Mouse (Mus musculus): ENCODE data around the gene Jag2. TPM values are rescaled to one million over a fixed set of nuclear protein-coding genes. Genes with fewer than 3 reads are reported as not detected.

The Jag2 gene
- polyA plus RNA-seq, 1 experiment from 2014 or later, result 0.64 TPM

- no peak overlapping the region for H3K4me2 ChIP-seq
- no peak overlapping the region for H3K4me3 ChIP-seq
- peaks cover 98% of the 10 kb centered on the region for H3K27me3 ChIP-seq (replicated peaks)
- no peaks in the 10 kb centered on the region for H3K9me3 ChIP-seq (replicated peaks)
- no peak overlapping the region for H3K27ac ChIP-seq
- no peaks in the 10 kb centered on the region for H3K36me3 ChIP-seq
- 65% methylated on average over 10 of the region's 10 CpGs for WGBS (ENCODE audit: insufficient replicate concordance)
- ATAC-seq, result no peak
- H3K4me1 ChIP-seq, result peaks cover 39% of the 10 kb centered on the region
- no peak overlapping the region for H3K9ac ChIP-seq
Measured at GRCm38 (mm10) chr12:112872991-112873390, 56.6 kb downstream of the Jag2 start.

GRCm38 (mm10) chr12:112871272-112871671 lies 58.3 kb downstream of the Jag2 start:
- Histone ChIP-seq H3K4me1 (peaks cover 24% of the 10 kb centered on the region), H3K27ac (no peak overlapping the region), H3K9me3 (replicated peaks) (no peaks in the 10 kb centered on the region), H3K4me3 (no peak overlapping the region), H3K4me2 (no peak overlapping the region), H3K27me3 (replicated peaks) (peaks cover 81% of the 10 kb centered on the region), H3K9ac (no peak overlapping the region), H3K36me3 (no peaks in the 10 kb centered on the region)
- 67% methylated on average over 2 of the region's 2 CpGs for WGBS (ENCODE audit: insufficient replicate concordance)
- ATAC-seq, result no peak

GRCm38 (mm10) chr12:112870775-112871174 lies 58.8 kb downstream of the Jag2 start:
- Histone ChIP-seq H3K4me2 (no peak overlapping the region), H3K4me1 (peaks cover 19% of the 10 kb centered on the region), H3K4me3 (no peak overlapping the region), H3K9ac (no peak overlapping the region), H3K27ac (no peak overlapping the region), H3K27me3 (replicated peaks) (peaks cover 79% of the 10 kb centered on the region), H3K36me3 (no peaks in the 10 kb centered on the region), H3K9me3 (replicated peaks) (no peaks in the 10 kb centered on the region)
- WGBS (ENCODE audit: insufficient replicate concordance), result 16% methylated on average over 13 of the region's 13 CpGs
- no peak for ATAC-seq

- Histone ChIP-seq H3K4me2 (peak overlapping the region; percentile 7; the same call in 1 of the 2 replicates), H3K9me3 (replicated peaks) (no peaks in the 10 kb centered on the region), H3K36me3 (no peaks in the 10 kb centered on the region), H3K27ac (no peak overlapping the region), H3K27me3 (replicated peaks) (peaks cover 70% of the 10 kb centered on the region), H3K4me1 (peaks cover 19% of the 10 kb centered on the region), H3K9ac (no peak overlapping the region), H3K4me3 (no peak overlapping the region)
- 7% methylated on average over 16 of the region's 16 CpGs for WGBS (ENCODE audit: insufficient replicate concordance)
- ATAC-seq, result no peak
Measured at GRCm38 (mm10) chr12:112869783-112870204, 59.8 kb downstream of the Jag2 start.

GRCm38 (mm10) chr12:112868178-112869087 lies 61.1 kb downstream of the Jag2 start, which contains the start of gene Gpr132:
Gpr132 (minus strand) TSS chr12:112868228.
- Histone ChIP-seq H3K9ac (no peak within 1 kb of the TSS), H3K4me1 (peaks cover 14% of the 10 kb centered on the region), H3K27me3 (replicated peaks) (peaks cover 56% of the 10 kb centered on the region), H3K4me3 (no peak within 1 kb of the TSS), H3K9me3 (replicated peaks) (no peaks in the 10 kb centered on the region), H3K4me2 (no peak within 1 kb of the TSS), H3K27ac (no peak within 1 kb of the TSS), H3K36me3 (no peaks in the 10 kb centered on the region)
- no peak for ATAC-seq
- 53% methylated on average over 13 of the region's 13 CpGs for WGBS (ENCODE audit: insufficient replicate concordance)

- Histone ChIP-seq H3K27ac (no peak overlapping the region), H3K36me3 (no peaks in the 10 kb centered on the region), H3K4me2 (no peak overlapping the region), H3K27me3 (replicated peaks) (peaks cover 43% of the 10 kb centered on the region), H3K4me3 (no peak overlapping the region), H3K9ac (no peak overlapping the region), H3K9me3 (replicated peaks) (no peaks in the 10 kb centered on the region), H3K4me1 (peaks cover 14% of the 10 kb centered on the region)
- 50% methylated on average over 7 of the region's 7 CpGs for WGBS (ENCODE audit: insufficient replicate concordance)
- ATAC-seq, result 0 out of 2 replicates have a peak, but pooled peaks have one; percentile 12
Measured at GRCm38 (mm10) chr12:112867106-112867674, 62.4 kb downstream of the Jag2 start.

- 72% methylated on average over 8 of the region's 8 CpGs for WGBS (ENCODE audit: insufficient replicate concordance)
- no peak overlapping the region for H3K27ac ChIP-seq
Measured at GRCm38 (mm10) chr12:112866467-112867080, 63.0 kb downstream of the Jag2 start.

GRCm38 (mm10) chr12:112864804-112865203 lies 64.8 kb downstream of the Jag2 start:
- ATAC-seq, result no peak
- WGBS (ENCODE audit: insufficient replicate concordance), result 41% methylated on average over 7 of the region's 7 CpGs
- no peak overlapping the region for H3K4me3 ChIP-seq
- H3K9ac ChIP-seq, result no peak overlapping the region
- H3K9me3 ChIP-seq (replicated peaks), result no peaks in the 10 kb centered on the region
- no peak overlapping the region for H3K4me2 ChIP-seq
- H3K27me3 ChIP-seq (replicated peaks), result peaks cover 21% of the 10 kb centered on the region
- H3K4me1 ChIP-seq, result peaks cover 9% of the 10 kb centered on the region; the same call in 1 of the 2 replicates
- H3K27ac ChIP-seq, result no peak overlapping the region
- H3K36me3 ChIP-seq, result no peaks in the 10 kb centered on the region

More at GRCm38 (mm10) chr12:112866467-112867080, 63.0 kb downstream of the Jag2 start:
- no peak overlapping the region for H3K4me3 ChIP-seq
- H3K9me3 ChIP-seq (replicated peaks), result no peaks in the 10 kb centered on the region
- peaks cover 14% of the 10 kb centered on the region for H3K4me1 ChIP-seq
- peaks cover 37% of the 10 kb centered on the region for H3K27me3 ChIP-seq (replicated peaks)
- no peak overlapping the region for H3K9ac ChIP-seq
- no peaks in the 10 kb centered on the region for H3K36me3 ChIP-seq
- no peak for ATAC-seq
- H3K4me2 ChIP-seq, result no peak overlapping the region

GRCm38 (mm10) chr12:112861911-112862321 lies 67.7 kb downstream of the Jag2 start:
- ATAC-seq, result no peak
- 64% methylated on average over 9 of the region's 9 CpGs for WGBS (ENCODE audit: insufficient replicate concordance)

GRCm38 (mm10) chr12:112860765-112861164 lies 68.8 kb downstream of the Jag2 start:
- peak; percentile 45; the same call in 1 of the 2 replicates for ATAC-seq
- no peaks in the 10 kb centered on the region for H3K27me3 ChIP-seq (replicated peaks)
- 0 out of 2 replicates have a peak overlapping the region, but pooled peaks have one; percentile 4 for H3K4me2 ChIP-seq
- no peak overlapping the region for H3K4me3 ChIP-seq
- no peak overlapping the region for H3K27ac ChIP-seq
- 46% methylated on average over 7 of the region's 7 CpGs for WGBS (ENCODE audit: insufficient replicate concordance)
- no peaks in the 10 kb centered on the region for H3K9me3 ChIP-seq (replicated peaks)
- no peak overlapping the region for H3K9ac ChIP-seq
- H3K4me1 ChIP-seq, result peaks cover 3% of the 10 kb centered on the region; the same call in 1 of the 2 replicates
- no peaks in the 10 kb centered on the region for H3K36me3 ChIP-seq

More at GRCm38 (mm10) chr12:112861911-112862321, 67.7 kb downstream of the Jag2 start:
- Histone ChIP-seq H3K9me3 (replicated peaks) (no peaks in the 10 kb centered on the region), H3K4me2 (no peak overlapping the region), H3K36me3 (no peaks in the 10 kb centered on the region), H3K27me3 (replicated peaks) (0 out of 2 replicates have a peak, but pooled peaks cover 3% of the 10 kb centered on the region), H3K4me1 (peaks cover 3% of the 10 kb centered on the region; the same call in 1 of the 2 replicates), H3K4me3 (no peak overlapping the region), H3K9ac (no peak overlapping the region), H3K27ac (no peak overlapping the region)

- Histone ChIP-seq H3K4me2 (0 out of 2 replicates have a peak overlapping the region, but pooled peaks have one; percentile 4), H3K4me3 (no peak overlapping the region), H3K9me3 (replicated peaks) (no peaks in the 10 kb centered on the region), H3K9ac (no peak overlapping the region), H3K36me3 (no peaks in the 10 kb centered on the region), H3K27ac (no peak overlapping the region), H3K4me1 (peaks cover 3% of the 10 kb centered on the region; the same call in 1 of the 2 replicates), H3K27me3 (replicated peaks) (no peaks in the 10 kb centered on the region)
- 36% methylated on average over 8 of the region's 8 CpGs for WGBS (ENCODE audit: insufficient replicate concordance)
- ATAC-seq, result no peak
Measured at GRCm38 (mm10) chr12:112859930-112860329, 69.6 kb downstream of the Jag2 start.
